Mouse (Mus musculus) c-Kit-negative CD71-positive TER-119-positive erythroid progenitor cells, embryonic 14.5 days (primary cell): ENCODE measurements around the gene Akap2.

Experiments used
- DNase-seq: peaks from one replicate; pipeline ENCODE4 v3.0.0-alpha.2; 2013; ENCODE audit warnings: low read depth, low spot score

Akap2 gene

GRCm38 (mm10) chr4:57757997-57758396 is 40.5 kb downstream of the Akap2 start:
- no peak for DNase-seq

GRCm38 (mm10) chr4:57762424-57762823 is 45.0 kb downstream of the Akap2 start:
- no peak for DNase-seq

GRCm38 (mm10) chr4:57764392-57764791 is 46.9 kb downstream of the Akap2 start:
- DNase-seq: no peak

GRCm38 (mm10) chr4:57764926-57765325 is 47.5 kb downstream of the Akap2 start:
- no peak for DNase-seq

DNA sequence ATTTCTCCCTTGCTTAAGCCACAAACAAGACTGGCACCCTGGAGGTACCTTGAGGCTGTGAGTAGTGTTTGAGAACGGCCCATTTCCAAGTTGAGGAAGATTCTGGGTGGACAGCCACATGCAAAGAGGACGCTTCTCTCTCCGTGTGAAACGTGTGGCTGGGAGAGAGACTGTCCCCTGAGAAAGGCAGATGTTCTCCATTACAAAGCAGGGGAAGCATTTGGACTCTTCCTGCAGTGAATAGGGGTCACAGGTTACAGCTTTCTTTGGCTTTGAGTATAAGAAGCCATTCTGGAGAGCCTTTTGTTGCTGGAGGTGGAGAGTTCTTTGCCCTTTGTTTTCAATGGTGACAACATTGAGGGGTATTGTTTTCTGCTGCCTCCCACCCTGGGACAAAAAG is 48.3 kb downstream of the Akap2 start:
- DNase-seq: no peak

DNA sequence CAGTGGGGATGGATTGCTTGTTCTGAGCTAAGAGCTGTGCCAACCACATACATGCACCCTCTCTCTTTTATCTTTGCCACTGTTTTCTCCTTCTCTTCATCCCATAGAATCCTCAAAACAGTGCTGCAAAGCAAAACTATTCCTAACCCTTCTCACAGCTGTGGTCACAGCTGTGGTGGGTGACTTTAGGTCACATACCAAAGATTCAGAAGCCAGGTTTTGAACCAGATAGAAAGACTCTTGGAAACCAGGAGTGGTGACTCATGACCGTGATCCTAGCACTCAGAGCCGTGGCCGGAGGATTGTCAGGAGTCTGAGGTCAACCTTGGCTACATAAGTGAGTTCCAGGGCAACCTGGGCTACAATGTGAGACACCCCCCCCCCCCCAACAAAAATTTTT is 51.5 kb downstream of the Akap2 start:
- no peak for DNase-seq

GRCm38 (mm10) chr4:57770185-57770823 is 52.8 kb downstream of the Akap2 start:
- DNase-seq: no peak

DNA sequence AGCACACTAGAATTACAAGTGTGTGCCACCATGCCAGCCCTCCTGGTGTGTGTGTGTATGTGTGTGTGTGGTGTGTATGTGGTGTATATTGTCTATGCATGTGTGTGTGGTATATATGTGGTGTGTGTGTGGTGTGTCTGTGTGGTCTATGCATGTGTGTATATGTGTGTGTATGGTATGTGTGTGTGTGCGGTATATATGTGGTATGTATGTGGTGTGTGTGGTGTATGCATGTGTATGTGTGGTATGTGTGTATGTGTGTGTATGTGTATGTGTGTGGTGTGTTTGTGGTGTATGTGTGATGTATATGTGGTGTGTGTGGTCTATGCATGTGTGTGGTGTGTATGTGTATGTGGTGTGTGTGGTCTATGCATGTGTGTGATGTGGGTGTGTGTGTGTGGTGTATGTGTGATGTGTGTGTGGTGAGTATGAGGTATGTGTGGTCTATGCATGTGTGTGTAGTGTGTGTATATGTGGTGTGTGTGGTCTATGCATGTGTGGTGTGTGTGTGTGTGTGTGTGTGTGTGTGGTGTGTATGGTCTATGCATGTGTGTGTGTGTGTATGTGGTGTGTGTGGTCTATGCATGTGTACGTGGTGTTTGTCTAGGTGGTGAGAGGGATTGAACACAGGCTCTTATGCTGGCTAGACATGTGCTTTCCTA is 54.2 kb downstream of the Akap2 start:
- DNase-seq: no peak

GRCm38 (mm10) chr4:57772851-57773510 is 55.5 kb downstream of the Akap2 start:
- no peak for DNase-seq

DNA sequence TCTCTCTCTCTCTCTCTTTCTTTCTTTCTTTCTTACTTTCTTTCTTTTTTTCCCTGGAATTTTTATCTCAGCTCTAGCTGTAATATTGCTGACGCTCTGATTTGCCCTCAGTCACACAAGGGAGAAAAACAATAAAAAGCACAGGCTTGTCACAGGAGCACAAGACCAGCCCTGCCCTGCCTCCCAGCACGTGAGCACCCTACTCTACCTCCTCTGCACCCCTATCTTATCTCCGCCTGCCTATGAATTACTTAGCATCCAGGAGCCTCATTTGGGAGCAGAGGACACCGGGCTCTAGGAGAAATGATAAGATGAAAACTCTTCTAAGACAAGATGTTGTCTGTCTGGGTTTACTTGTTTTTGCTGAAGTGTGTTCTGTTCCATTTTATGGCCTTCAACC is 57.1 kb downstream of the Akap2 start:
- DNase-seq: no peak

GRCm38 (mm10) chr4:57775582-57775981 is 58.1 kb downstream of the Akap2 start:
- no peak for DNase-seq

- no peak for DNase-seq
Observed at GRCm38 (mm10) chr4:57780403-57780802, 62.9 kb downstream of the Akap2 start.

DNA sequence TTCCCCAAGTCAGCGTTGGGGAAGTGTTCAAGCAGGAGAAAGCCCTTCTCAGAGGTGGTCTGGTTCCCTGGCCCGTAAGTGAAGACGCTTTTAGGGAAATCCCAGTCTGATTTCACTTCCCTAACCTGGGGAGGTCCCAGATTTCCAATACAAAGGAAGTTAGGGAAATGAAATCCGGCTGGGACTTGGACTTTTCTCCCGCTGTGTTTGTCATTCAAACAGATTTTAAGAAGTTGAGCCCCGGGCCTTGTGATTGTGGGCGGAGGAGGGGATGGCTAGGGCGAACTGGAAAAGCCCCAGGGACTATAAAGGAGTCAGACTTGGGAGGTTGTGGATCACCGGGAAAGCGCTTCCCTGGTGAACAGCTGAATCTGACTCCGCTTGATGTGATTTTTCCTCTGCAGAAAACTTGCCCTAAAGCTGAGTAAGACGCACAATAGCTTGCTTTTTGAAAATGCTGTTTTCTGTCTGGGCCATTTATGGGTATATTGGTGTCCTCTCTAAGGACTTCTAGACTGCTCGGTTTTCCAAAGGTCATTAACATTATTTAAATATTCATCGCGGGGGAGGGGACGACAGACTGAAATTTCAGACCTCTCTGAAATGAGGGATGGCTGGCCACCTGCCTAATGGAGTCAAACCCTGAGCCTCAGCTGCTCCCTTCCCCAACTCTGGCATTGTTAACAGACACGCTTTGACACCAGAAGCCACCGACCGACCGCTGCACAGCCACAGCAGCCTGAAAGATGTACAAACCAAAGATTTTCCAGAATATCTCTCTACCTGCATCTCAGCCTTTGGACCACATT is 63.6 kb downstream of the Akap2 start:
- no peak for DNase-seq

DNA sequence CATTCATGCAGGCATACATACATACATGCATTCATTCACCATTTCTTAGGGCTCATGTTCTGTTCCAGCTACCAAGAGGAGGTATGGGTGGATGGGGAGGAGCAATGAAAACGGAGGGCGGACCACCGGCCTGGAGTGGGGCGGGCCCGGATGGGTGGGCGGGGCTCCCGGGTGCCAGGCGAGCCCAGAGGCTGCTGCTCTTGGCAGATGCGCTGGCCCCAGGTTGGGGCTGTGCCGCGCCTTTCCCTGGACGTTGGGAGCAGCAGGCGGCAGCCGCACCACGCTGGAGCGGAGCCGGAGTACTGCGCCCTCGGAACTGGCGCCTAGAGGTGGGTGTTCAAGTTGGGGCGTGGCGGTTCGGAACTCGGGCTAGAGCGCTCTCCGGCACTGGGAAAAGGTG is 64.5 kb downstream of the Akap2 start:
- DNase-seq: no peak

- no peak for DNase-seq
Observed at GRCm38 (mm10) chr4:57782549-57783390, 65.3 kb downstream of the Akap2 start.

DNA sequence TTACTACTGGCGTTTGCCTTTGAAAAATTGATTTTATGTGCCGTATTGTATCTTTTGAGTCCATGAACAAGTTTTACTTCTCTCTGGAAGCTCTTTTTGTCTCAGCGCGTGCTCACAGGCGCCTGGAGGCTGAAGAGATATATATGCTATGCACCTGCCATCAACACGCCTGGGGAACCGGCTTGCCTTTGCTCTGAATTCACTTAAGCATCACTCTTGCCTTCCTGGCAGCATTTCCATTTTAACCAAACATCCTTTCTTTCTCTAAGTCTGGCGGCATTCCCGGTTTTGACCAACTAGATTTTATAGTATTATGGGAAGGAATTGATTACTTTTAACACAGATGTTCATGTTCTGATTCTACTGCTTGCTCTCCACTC is 65.9 kb downstream of the Akap2 start:
- no peak for DNase-seq

GRCm38 (mm10) chr4:57783853-57784600 is 66.6 kb downstream of the Akap2 start:
- no peak for DNase-seq

DNA sequence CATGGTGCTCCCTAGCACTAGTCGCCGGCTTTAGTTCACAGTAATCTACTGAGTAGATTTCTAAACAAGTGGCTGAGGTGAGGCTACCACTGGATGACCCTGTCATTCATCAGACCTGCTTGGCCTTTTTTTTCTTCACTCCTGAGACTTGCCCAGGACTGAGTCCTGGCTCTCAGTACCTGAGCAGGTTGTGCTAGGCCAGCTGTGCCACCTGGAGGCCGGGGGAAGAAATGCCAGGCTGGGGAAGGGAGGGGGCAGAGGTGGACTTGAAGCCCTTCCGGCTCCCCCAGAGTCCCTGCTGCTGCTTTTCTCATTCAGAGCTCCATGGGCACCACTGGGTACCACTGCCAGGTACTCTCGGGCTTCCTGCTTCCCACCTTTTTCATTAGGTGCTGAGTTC is 71.3 kb downstream of the Akap2 start:
- DNase-seq: no peak

DNA sequence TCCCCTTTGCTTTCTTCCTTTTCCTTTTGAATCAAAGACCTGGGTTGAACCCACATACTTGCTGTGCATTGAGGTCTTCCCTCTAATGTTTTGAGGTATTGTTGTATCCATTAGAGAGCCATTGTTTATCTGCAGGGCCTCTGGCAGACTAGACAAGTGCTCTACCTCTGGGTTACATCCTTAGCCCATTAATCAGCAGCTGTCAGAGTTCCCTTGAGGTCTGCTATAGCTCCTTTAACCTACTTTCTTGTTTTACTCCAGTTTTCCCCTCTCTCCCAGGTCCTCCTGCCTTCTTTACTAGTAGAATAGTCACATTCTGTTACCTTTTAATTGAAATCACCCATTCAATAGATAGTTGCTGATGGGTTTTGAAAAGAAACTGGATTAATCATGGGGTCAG is 71.7 kb downstream of the Akap2 start:
- no peak for DNase-seq

DNA sequence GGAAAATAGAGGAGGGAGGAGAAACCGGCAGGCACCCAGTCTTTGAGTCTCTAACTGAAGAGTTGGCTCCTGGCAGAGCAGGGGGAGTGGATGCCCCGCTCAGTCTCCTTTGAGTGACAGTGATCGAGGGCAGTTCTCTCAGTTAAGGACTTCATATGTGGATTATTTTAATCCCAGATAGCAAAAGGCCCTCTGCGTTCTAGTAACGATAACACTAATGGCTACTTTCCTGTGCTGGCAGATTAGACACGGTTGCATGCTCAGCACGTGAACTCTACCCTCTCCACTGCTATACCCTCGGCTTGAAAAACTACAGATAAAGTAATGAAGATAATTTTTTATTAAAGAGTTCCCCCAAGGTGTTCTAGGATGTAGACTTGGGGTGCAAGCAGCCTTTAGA is 76.5 kb downstream of the Akap2 start:
- DNase-seq: no peak

DNA sequence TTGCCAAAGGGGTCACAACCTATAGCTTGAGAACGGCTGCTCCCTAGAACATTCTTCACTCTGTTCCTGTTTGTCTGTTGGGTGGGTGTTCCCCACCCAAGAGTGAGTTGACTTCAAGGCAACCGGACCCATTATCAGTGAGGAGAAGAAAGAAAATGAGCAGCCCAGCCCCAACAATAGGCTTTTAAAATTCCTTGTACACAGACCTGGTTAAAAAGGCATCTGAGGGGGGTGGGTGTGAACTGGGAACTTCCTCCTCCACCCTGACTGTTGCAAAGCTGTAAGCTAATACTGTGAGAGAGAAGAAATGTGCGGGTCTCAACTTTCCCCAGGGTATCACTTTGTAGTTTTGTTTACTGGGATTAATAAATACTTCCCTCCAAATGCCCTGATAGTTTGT is 77.1 kb downstream of the Akap2 start:
- no peak for DNase-seq
